Mouse (Mus musculus) olfactory bulb, adult 2 months (tissue): ENCODE data around the gene Rsc1a1.

Experiments
- CTCF ChIP-seq: fragments of 200-500 bp; IDR thresholded peaks from 2 replicates; pipeline ENCODE4 v1.5.1; 2012; ENCODE audit warnings: low read depth, mild to moderate bottlenecking, low read length, moderate library complexity; ENCODE audit not compliant: insufficient read depth
- POLR2A ChIP-seq: fragments of 200-500 bp; IDR thresholded peaks from 2 replicates; pipeline ENCODE4 v1.6.1; 2012; ENCODE audit warnings: mild to moderate bottlenecking, low read depth, low read length, moderate library complexity; ENCODE audit not compliant: insufficient read depth

DNA sequence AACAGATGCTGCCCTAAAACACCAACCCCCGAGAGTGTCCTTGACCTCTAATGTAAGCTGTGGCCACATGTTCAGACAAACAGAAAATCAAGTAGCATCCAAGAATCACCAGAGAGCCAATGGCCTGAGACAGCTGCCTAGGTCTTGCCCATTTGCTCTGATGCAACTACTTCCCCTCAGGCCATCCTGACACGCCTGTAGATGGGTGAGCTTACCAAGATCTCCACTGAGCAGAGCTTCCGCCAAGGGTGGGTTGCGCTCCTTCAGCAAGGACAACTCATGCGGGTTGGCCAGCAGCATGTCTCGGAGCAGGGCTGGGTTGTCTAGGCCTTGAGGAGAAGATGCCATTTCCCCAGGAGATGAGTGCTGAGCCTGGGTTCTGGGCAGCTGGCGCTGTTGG is 22.6 kb upstream of the Rsc1a1 start:
- TF ChIP-seq CTCF: no peak
- no peak for TF ChIP-seq POLR2A
